Mouse (Mus musculus) G1E (cell line): Measurements from ENCODE around the gene Brd7. TPM values are rescaled to one million over a fixed set of nuclear protein-coding genes. Genes with fewer than 3 reads are reported as not detected.
A peak's percentile ranks its signal among the peaks of the same experiment; 100 is the strongest.

Source experiments
- ATAC-seq: 2 replicates; pipeline ENCODE4 v1.8.0; 2016; ENCODE audit warnings: mild to moderate bottlenecking; ENCODE audit not compliant: insufficient number of reproducible peaks, poor library complexity, low FRiP score, severe bottlenecking; ENCODE audit errors: extremely low read depth
- DNase-seq: peaks from one replicate; pipeline ENCODE4 v3.0.0; 2012; ENCODE audit warnings: low spot score
- H3K27me3 ChIP-seq: 2 replicates; pipeline ENCODE4 v1.6.1; 2012; ENCODE audit warnings: mild to moderate bottlenecking, low read length, inconsistent platforms; ENCODE audit not compliant: insufficient read depth
- H3K36me3 ChIP-seq: replicated peaks from 2 replicates; pipeline ENCODE3; 2012; ENCODE audit warnings: mild to moderate bottlenecking, inconsistent platforms
- H3K4me1 ChIP-seq: 2 replicates; pipeline ENCODE4 v1.6.1; 2012; ENCODE audit warnings: low read depth, low read length, inconsistent platforms, mixed read lengths; ENCODE audit not compliant: insufficient read depth
- H3K4me3 ChIP-seq: 2 replicates; pipeline ENCODE4 v1.5.1; 2012; ENCODE audit warnings: low read depth, mild to moderate bottlenecking, inconsistent platforms, low read length, moderate library complexity, mixed read lengths
- H3K9me3 ChIP-seq: replicated peaks from 2 replicates; pipeline ENCODE4 v1.6.1; 2012; ENCODE audit warnings: inconsistent platforms
- CTCF ChIP-seq: IDR thresholded peaks from 2 replicates; pipeline ENCODE4 v1.5.1; 2012; ENCODE audit warnings: low read depth, low read length, inconsistent platforms, mixed read lengths
- GATA1 ChIP-seq: IDR thresholded peaks from 2 replicates; pipeline ENCODE4 v1.6.1; 2012; ENCODE audit warnings: borderline replicate concordance, low read length, inconsistent platforms, mixed read lengths
- GATA2 ChIP-seq: IDR thresholded peaks from 2 replicates; pipeline ENCODE4 v1.6.1; 2012; ENCODE audit warnings: low read depth, low read length, inconsistent platforms, borderline replicate concordance
- POLR2AphosphoS5 ChIP-seq: IDR thresholded peaks from 2 replicates; pipeline ENCODE4 v1.6.1; 2012; ENCODE audit warnings: low read depth, low read length, inconsistent platforms; ENCODE audit not compliant: insufficient replicate concordance
- TAL1 ChIP-seq: conservative IDR thresholded peaks from 2 replicates; pipeline ENCODE4 v1.6.1; 2012; ENCODE audit warnings: low read depth, low read length, inconsistent platforms, mixed read lengths
- polyA plus RNA-seq: library from polyadenylated mRNA; stranded (reverse); fragments of >175 nt; gene quantifications from 2 replicates; pipeline ENCODE4 v1.2.3, GENCODE M21; 2012
- total RNA-seq, 2 experiments: library from RNA; stranded (forward) in 1 of 2; stranded (reverse) in 1 of 2; fragments of 200-1000 nt in 1 of 2; fragments of >200 nt in 1 of 2; fragmentation: Nextera tagmentation in 1 of 2; gene quantifications; 2 replicates each; pipeline ENCODE4 v1.2.3; 2014 to 2017

Gene Brd7
- total and polyA plus RNA-seq, 3 experiments: 90.0 to 374 (median 99.4) TPM

DNA sequence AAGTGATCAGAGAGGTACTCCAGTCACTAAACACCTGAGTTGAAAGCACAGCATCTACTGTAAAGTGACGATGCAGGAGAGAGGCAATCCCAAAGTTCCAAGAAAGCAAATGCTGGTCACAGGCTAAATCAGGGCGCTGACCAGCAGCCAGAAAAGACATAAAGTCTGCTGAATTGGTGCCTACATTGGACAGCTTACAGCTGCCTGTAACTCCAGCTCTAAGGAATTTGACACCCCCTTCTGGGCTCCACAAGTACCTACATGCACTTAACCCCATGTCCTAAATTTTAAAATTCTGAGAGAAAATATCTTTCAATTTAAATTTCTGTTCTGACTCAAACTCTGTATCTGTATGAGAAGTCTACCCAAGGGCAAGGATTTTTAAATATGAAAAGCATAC lies 2.0 kb downstream of the Brd7 start:
- no peak for TF ChIP-seq POLR2AphosphoS5
- TF ChIP-seq CTCF: no peak
- no peak for TF ChIP-seq GATA1
- TF ChIP-seq GATA2: no peak
- no peak for TF ChIP-seq TAL1
- ATAC-seq (no peak), DNase-seq (no peak)
- Histone ChIP-seq H3K4me1 (peaks cover 38% of the 10 kb centered on the region), H3K27me3 (no peaks in the 10 kb centered on the region), H3K36me3 (peaks cover 49% of the 10 kb centered on the region), H3K4me3 (peak overlapping the region; percentile 85), H3K9me3 (no peaks in the 10 kb centered on the region)

DNA sequence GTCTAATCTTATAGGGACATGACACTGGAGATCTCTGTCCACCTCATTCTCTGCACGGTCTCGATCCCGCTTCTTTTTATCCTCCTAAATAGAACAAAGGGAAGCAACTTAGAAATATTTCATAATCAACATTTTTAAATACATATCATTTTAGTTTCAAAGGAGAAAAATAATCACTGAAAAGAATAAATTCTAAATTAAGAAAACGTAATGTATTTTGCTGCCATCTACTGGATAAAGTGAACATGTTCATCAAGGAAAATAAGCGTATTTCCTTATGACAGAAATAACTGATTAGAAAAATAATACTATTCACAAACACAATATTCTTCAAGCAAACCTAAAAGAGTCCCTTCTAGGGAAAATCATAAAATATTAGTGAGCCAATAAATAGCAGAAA lies 4.0 kb downstream of the Brd7 start:
- no peak for DNase-seq
- Histone ChIP-seq H3K36me3 (peaks cover 69% of the 10 kb centered on the region), H3K27me3 (no peaks in the 10 kb centered on the region), H3K4me1 (peaks cover 33% of the 10 kb centered on the region), H3K4me3 (no peak overlapping the region), H3K9me3 (no peaks in the 10 kb centered on the region)
- no peak for ATAC-seq
- TF ChIP-seq TAL1 (no peak), GATA1 (no peak), POLR2AphosphoS5 (no peak)

DNA sequence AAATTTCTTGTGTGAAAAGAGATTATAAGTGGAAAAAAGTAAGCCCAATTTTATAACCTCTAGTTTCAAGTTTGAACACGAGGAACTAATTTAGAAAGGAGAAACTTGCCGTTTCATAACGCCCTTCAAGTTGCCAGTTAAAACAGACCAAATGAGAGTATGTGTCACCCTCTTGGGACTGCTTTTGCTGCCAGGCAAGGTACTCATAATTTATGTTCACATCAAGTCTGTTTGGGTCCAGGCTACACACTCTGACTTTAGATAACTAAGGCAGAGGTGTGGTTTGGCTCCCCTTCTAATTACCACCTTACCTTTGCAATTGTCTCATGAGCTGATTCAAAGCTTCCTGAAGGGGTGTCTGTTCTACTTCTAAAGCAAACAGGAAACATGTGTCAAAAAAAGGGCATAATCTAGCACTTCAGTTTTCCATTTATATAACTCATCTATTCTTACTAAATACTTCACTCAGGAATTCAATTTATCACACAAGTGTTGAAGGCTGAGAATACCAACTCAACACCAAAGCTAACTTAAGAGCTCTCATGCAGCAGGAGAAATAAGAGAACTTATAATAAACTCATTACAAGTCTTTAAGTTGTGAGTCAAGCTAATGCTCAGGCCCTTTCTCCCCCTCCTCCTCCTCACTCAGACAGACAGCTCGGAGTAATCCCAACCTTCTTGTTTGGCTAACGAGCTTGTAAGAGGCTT lies 4.6 kb downstream of the Brd7 start:
- H3K9me3 ChIP-seq: no peaks in the 10 kb centered on the region
- peaks cover 75% of the 10 kb centered on the region for H3K36me3 ChIP-seq
- no peak for ATAC-seq

DNA sequence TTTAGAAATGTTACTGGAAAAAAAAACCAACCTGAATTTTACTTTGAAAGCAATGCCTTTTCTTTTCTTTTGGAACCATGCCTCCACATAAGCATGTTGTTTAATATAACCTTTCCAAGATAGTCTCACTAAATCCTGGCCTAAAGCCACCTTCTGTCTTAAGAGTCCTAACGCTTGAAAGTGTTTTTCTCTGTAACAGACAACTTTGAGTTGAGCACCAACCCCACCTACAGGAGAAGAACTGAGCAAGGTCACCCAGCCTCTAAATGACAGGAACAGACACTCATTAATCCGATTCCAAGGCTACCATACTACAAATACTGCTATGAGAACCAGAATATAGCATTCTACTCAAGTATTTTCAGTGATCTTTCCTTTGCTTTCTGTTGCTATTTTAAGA lies 12.9 kb downstream of the Brd7 start:
- Histone ChIP-seq H3K36me3 (peaks cover 93% of the 10 kb centered on the region), H3K4me1 (peaks cover 5% of the 10 kb centered on the region; the same call in 1 of the 2 replicates), H3K4me3 (no peak overlapping the region), H3K27me3 (no peaks in the 10 kb centered on the region), H3K9me3 (no peaks in the 10 kb centered on the region)
- TF ChIP-seq GATA1 (no peak), CTCF (no peak), TAL1 (no peak), POLR2AphosphoS5 (no peak), GATA2 (no peak)
- ATAC-seq (no peak), DNase-seq (no peak)

More for the DNA sequence above, 4.6 kb downstream of the Brd7 start:
- TF ChIP-seq GATA2: no peak
- no peak for TF ChIP-seq GATA1
- no peak for TF ChIP-seq CTCF
- TF ChIP-seq TAL1: no peak
- TF ChIP-seq POLR2AphosphoS5: no peak
- no peak overlapping the region for H3K4me3 ChIP-seq
- H3K27me3 ChIP-seq: no peaks in the 10 kb centered on the region
- H3K4me1 ChIP-seq: peaks cover 28% of the 10 kb centered on the region
- DNase-seq: no peak

DNA sequence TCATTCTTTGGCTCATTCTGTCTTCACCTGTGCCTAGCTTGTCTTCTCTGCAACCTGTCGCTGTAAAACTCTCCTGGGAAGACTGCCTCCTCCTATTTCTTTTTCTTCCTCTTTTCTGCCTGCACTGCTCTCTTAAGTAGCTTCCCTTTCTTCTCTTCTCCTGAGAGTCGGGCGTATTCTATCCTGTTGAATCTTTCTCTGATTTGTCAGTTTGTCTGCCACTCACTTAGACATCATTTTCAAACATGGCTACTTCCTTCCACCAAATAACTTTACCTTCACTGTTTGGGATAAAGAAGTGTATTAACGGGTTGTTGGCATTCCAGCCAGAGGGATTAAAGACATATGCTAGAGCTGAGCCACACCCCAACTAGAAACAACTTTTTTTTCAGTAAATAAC lies 20.0 kb downstream of the Brd7 start:
- DNase-seq (no peak), ATAC-seq (no peak)
- peaks cover 4% of the 10 kb centered on the region; the same call in 1 of the 2 replicates for H3K4me1 ChIP-seq
- TF ChIP-seq POLR2AphosphoS5: no peak
- TF ChIP-seq GATA2: no peak
- no peak for TF ChIP-seq CTCF
- no peak for TF ChIP-seq TAL1
- no peak for TF ChIP-seq GATA1
- peaks cover 94% of the 10 kb centered on the region for H3K36me3 ChIP-seq
- H3K27me3 ChIP-seq: no peaks in the 10 kb centered on the region
- H3K4me3 ChIP-seq: no peak overlapping the region
- no peaks in the 10 kb centered on the region for H3K9me3 ChIP-seq

DNA sequence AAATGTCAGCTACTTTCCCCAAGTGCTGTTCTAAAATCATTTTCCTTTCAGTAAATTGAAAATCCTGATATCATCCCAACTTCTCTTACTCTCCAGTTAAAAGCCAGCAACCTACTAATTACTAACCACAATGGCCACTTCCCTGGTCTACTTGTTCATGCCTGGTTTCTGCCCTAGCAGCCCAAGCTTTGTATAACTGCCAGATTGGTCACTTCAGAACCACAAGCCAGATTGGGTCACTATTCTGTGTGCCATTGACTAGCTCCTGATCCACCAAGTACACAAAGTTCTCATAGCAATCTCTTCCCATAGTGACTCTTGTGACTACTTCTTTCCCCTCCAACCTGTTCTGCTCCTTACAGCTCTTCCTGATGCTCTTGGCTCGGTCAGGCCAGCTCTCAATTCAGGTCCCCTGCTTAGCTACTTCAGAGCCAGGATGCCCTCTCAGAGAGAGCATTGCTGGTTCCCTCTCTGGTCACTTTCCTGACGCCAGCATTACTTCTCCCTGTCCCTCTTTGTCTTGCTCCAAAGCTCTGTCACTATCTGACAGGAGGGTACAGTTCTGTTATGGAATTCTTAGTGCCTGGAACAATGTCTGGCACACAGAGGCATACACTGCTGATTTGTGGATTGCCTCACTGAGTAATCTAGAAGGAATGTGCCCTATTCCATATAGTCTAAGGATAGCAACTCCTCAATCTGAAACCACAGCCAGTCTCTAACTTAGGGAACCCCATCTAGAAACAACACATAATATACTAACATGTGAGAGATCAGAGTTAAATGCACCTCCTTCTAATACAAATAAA lies 21.9 kb downstream of the Brd7 start:
- DNase-seq (no peak), ATAC-seq (no peak)
- Histone ChIP-seq H3K36me3 (peaks cover 94% of the 10 kb centered on the region), H3K4me1 (peaks cover 7% of the 10 kb centered on the region; the same call in 1 of the 2 replicates), H3K9me3 (no peaks in the 10 kb centered on the region), H3K27me3 (no peaks in the 10 kb centered on the region), H3K4me3 (no peak overlapping the region)
- no peak for TF ChIP-seq GATA1
- no peak for TF ChIP-seq GATA2
- no peak for TF ChIP-seq CTCF
- no peak for TF ChIP-seq TAL1
- no peak for TF ChIP-seq POLR2AphosphoS5

DNA sequence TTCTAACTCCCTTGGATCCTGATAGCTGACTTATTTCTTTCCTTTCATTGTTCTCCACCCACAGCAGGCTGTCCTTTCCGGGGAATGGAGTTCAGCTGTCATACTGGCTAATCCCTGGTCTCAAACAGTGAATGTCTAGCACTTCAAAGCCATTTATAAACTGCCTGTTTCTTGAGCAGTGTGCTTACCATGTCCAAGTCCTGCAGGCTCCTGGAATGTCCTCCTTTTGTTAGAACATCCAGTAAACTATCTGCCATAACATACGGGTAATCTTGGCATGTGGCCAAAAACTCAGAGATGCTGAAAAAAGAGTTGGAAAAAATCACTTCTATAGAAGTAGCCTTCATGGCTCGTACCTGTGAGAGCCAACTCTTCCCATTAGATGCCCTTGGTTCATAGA lies 22.8 kb downstream of the Brd7 start:
- Histone ChIP-seq H3K4me1 (peaks cover 9% of the 10 kb centered on the region; the same call in 1 of the 2 replicates), H3K27me3 (no peaks in the 10 kb centered on the region), H3K9me3 (no peaks in the 10 kb centered on the region), H3K4me3 (no peak overlapping the region), H3K36me3 (peaks cover 94% of the 10 kb centered on the region)
- no peak for TF ChIP-seq CTCF
- TF ChIP-seq GATA2: no peak
- TF ChIP-seq TAL1: no peak
- no peak for TF ChIP-seq POLR2AphosphoS5
- TF ChIP-seq GATA1: no peak
- ATAC-seq (no peak), DNase-seq (no peak)
